Mouse (Mus musculus): ENCODE results near the gene Cebpe.

DNA sequence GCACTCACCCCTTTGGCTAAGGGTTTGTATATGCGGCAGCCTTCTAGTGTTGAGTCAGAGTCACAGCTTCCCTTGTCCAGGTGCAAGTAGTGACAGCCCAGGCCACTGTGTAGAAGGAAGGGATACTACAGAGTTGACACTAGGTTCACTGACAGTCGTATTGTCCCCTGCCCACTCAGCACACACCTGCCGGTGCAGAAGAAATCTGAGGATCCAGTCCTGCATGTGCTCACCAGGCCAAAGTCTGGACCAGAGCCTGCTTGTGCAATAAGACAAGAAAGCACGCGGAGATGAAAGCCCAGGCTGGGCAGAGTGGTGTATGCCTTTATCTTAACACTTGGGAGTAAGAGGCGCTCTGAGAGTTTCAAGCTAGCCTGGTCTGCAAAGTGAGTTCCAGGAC lies 16.9 kb downstream of the Cebpe start:
- TF ChIP-seq GATA1 (IDR thresholded peaks at IDR 0.05; ENCODE audit: borderline replicate concordance, low read length) (no peak), FLI1 (IDR thresholded peaks at IDR 0.05; ENCODE audit: low read length) (no peak)

All from megakaryocyte, embryonic 14.5 days (primary cell).